Mouse (Mus musculus) limb, embryonic 11.5 days (tissue): ENCODE measurements at regions not wholly inside any gene's neighbourhood (a gene's known extent, or its start where the extent isn't known, plus 50 kb on each side); places are given as distances from the start of the nearest gene placed in this dataset.
A peak's percentile ranks its signal among the peaks of the same experiment; 100 is the strongest.
"Not testable (repeated sequence)": the region's sequence is repeated elsewhere in the genome, so short reads cannot be mapped to it uniquely, and the experiment has no call there.

Experiments used
- ATAC-seq: fragments of 200-750 bp; cut with Nextera tagmentation; 2 replicates; pipeline ENCODE4 v1.8.0; 2017; ENCODE audit warnings: low read depth; ENCODE audit not compliant: insufficient number of reproducible peaks, low FRiP score, low TSS enrichment
- DNase-seq: peaks from one replicate; pipeline ENCODE4 v3.0.0-alpha.2; 2015; ENCODE audit warnings: low spot score
- H3K27ac ChIP-seq: fragments of 300-500 bp; sonication (generic); replicated peaks from 2 replicates; pipeline ENCODE4 v1.5.1; 2014; ENCODE audit warnings: low read depth, mild to moderate bottlenecking, low read length
- H3K27me3 ChIP-seq: fragments of 300-500 bp; sonication (generic); 2 replicates; pipeline ENCODE4 v1.6.1; 2014; ENCODE audit warnings: mild to moderate bottlenecking, low read length, mixed read lengths; ENCODE audit not compliant: control insufficient read depth, insufficient read depth
- H3K36me3 ChIP-seq: fragments of 300-500 bp; sonication (generic); 2 replicates; pipeline ENCODE4 v1.6.1; 2014; ENCODE audit warnings: mild to moderate bottlenecking, low read length, moderate library complexity, mixed read lengths; ENCODE audit not compliant: control insufficient read depth, insufficient read depth
- H3K4me1 ChIP-seq: fragments of 300-500 bp; sonication (generic); 2 replicates; pipeline ENCODE4 v1.6.1; 2014; ENCODE audit warnings: low read length, mixed read lengths; ENCODE audit not compliant: control insufficient read depth, insufficient read depth
- H3K4me2 ChIP-seq: fragments of 300-500 bp; sonication (generic); 2 replicates; pipeline ENCODE4 v1.6.1; 2014; ENCODE audit warnings: low read depth, mild to moderate bottlenecking, moderate library complexity; ENCODE audit not compliant: severe bottlenecking
- H3K4me3 ChIP-seq: fragments of 300-500 bp; sonication (generic); 2 replicates; pipeline ENCODE4 v1.5.1; 2014; ENCODE audit warnings: low read depth, low read length
- H3K9ac ChIP-seq: fragments of 300-500 bp; sonication (generic); 2 replicates; pipeline ENCODE4 v1.6.1; 2014; ENCODE audit warnings: mild to moderate bottlenecking, low read length
- H3K9me3 ChIP-seq: fragments of 300-500 bp; sonication (generic); 2 replicates; pipeline ENCODE4 v1.6.1; 2016; ENCODE audit warnings: low read length; ENCODE audit not compliant: control insufficient read depth
- WGBS: fragments of 180-500 bp; shearing (Covaris S2); extraction: QIAGEN DNeasy Blood & Tissue Kit; methylation state at CpG from one replicate; pipeline ENCODE4 v1.1.7; 2014; 5-methylcytosine and 5-hydroxymethylcytosine counted together

DNA sequence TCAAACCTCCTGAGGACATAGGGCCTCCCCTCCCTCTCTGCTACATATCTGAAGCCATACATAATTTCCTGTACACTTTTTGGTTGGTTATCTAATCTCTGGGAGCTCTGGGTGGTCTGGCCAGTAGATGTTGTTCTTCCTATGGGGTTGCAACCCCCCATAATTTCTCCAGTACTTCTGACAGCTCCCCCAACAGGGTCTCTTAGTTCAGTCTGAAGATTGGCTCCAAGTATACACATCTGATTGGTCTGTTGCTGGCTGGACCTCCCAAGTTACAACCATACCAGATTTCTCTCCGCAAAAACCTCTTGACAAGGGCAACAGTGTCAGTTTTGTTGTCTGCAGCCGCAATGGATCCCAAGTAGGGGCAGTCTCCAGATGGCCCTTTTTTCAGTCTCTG lies 68.2 kb upstream of the Syn3 start:
- H3K4me3 ChIP-seq, H3K9me3 ChIP-seq, H3K4me1 ChIP-seq, H3K27ac ChIP-seq, DNase-seq, ATAC-seq, H3K36me3 ChIP-seq, H3K4me2 ChIP-seq, H3K27me3 ChIP-seq, H3K9ac ChIP-seq: not testable (repeated sequence)
- WGBS, result 87% methylated on average over 2 of the region's 2 CpGs

GRCm38 (mm10) chr10:86555843-86556242 lies 57.1 kb upstream of the Syn3 start:
- H3K27me3 ChIP-seq, result no peaks in the 10 kb centered on the region
- 60% methylated on average over 8 of the region's 8 CpGs for WGBS
- DNase-seq, result peak; percentile 22

More at GRCm38 (mm10) chr10:86555843-86556242, 57.1 kb upstream of the Syn3 start:
- no peak overlapping the region for H3K9ac ChIP-seq
- H3K9me3 ChIP-seq, result no peaks in the 10 kb centered on the region
- H3K4me3 ChIP-seq, result no peak overlapping the region
- no peak overlapping the region for H3K27ac ChIP-seq
- no peaks in the 10 kb centered on the region for H3K4me1 ChIP-seq
- H3K36me3 ChIP-seq, result no peaks in the 10 kb centered on the region
- no peak overlapping the region for H3K4me2 ChIP-seq
- ATAC-seq, result no peak
